Mouse (Mus musculus): ENCODE measurements around the gene Chd3. TPM values are rescaled to one million over a fixed set of nuclear protein-coding genes. Genes with fewer than 3 reads are reported as not detected.
A peak's percentile ranks its signal among the peaks of the same experiment; 100 is the strongest.

The Chd3 gene
- polyA plus RNA-seq, 1 experiment from 2014 or later = 56.7 TPM

- no peaks in the 10 kb centered on the region for H3K27me3 ChIP-seq
- peak overlapping the region; percentile 99 for H3K27ac ChIP-seq
- under 1% methylated on average over 39 of the region's 39 CpGs for WGBS
- peak overlapping the region; percentile 99 for H3K4me2 ChIP-seq
- peaks cover 57% of the 10 kb centered on the region for H3K4me1 ChIP-seq
- H3K9ac ChIP-seq = peak overlapping the region; percentile 44
- H3K9me3 ChIP-seq = no peaks in the 10 kb centered on the region
- peaks cover 14% of the 10 kb centered on the region for H3K36me3 ChIP-seq
- 0 out of 2 replicates have a peak, but pooled peaks have one; percentile 8 for ATAC-seq (ENCODE audit: borderline replicate concordance, extremely low read depth, low FRiP score, low TSS enrichment)
- H3K4me3 ChIP-seq = peak overlapping the region; percentile 63
Observed at GRCm38 (mm10) chr11:69411538-69412203, 42.5 kb upstream of the Chd3 start.

DNA sequence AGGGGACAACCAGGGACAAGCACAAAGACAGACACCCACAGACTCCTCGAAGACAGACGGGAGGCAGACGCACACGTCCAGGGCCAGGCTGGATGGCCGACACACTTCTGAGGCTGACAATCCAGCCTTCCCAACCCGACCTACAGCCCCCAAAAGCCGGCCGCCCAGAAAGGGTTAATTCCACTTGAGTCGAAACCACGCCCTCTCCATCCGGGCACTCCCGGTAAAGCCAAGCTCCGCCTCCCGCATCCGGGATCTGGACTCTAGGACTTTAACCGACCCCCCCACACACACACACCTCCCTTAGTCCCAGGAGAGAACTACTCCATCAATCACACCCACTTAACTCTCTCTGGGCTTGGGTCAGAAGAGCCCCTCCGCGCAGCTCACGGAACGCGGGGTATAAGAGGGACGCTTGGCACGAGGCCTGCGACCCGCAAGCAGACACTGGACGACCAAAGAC lies 41.9 kb upstream of the Chd3 start:
- no peaks in the 10 kb centered on the region for H3K27me3 ChIP-seq
- H3K4me1 ChIP-seq = peaks cover 53% of the 10 kb centered on the region

GRCm38 (mm10) chr11:69410310-69411072 lies 41.3 kb upstream of the Chd3 start:
- H3K4me1 ChIP-seq = peaks cover 53% of the 10 kb centered on the region
- H3K4me3 ChIP-seq = peak overlapping the region; percentile 63
- ATAC-seq (ENCODE audit: borderline replicate concordance, extremely low read depth, low FRiP score, low TSS enrichment) = peak; percentile 1
- no peaks in the 10 kb centered on the region for H3K9me3 ChIP-seq
- WGBS = under 1% methylated on average over 41 of the region's 41 CpGs
- peak overlapping the region; percentile 81 for H3K9ac ChIP-seq
- peaks cover 25% of the 10 kb centered on the region for H3K36me3 ChIP-seq
- peak overlapping the region; percentile 99 for H3K4me2 ChIP-seq
- no peaks in the 10 kb centered on the region for H3K27me3 ChIP-seq
- H3K27ac ChIP-seq = peak overlapping the region; percentile 99

More for the DNA sequence above, 41.9 kb upstream of the Chd3 start:
- peak overlapping the region; percentile 99 for H3K27ac ChIP-seq
- peak overlapping the region; percentile 99 for H3K4me2 ChIP-seq
- H3K9ac ChIP-seq = peak overlapping the region; percentile 81
- peak; percentile 40 for ATAC-seq (ENCODE audit: borderline replicate concordance, extremely low read depth, low FRiP score, low TSS enrichment)
- peaks cover 19% of the 10 kb centered on the region for H3K36me3 ChIP-seq
- WGBS = under 1% methylated on average over 26 of the region's 26 CpGs
- peak overlapping the region; percentile 63 for H3K4me3 ChIP-seq
- H3K9me3 ChIP-seq = no peaks in the 10 kb centered on the region

DNA sequence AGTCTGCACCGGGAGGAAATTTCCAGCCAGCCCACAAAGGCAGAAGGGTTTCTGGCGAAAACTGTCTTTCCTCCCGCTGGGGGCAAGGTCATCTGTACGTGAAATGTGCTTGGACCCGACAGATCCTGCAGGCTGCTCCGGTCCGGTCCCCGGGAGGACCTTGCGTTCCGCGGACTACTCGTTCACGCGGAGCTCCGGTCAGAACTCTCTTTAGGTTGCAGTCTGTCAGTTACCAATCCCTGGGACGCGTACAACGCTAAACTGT lies 40.8 kb upstream of the Chd3 start:
- H3K4me2 ChIP-seq = peak overlapping the region; percentile 99
- no peak for ATAC-seq (ENCODE audit: borderline replicate concordance, extremely low read depth, low FRiP score, low TSS enrichment)
- H3K9me3 ChIP-seq = no peaks in the 10 kb centered on the region
- WGBS = 2% methylated on average over 18 of the region's 18 CpGs
- H3K9ac ChIP-seq = peak overlapping the region; percentile 81
- peak overlapping the region; percentile 99 for H3K27ac ChIP-seq
- peak overlapping the region; percentile 63 for H3K4me3 ChIP-seq
- peaks cover 49% of the 10 kb centered on the region for H3K4me1 ChIP-seq
- H3K36me3 ChIP-seq = peaks cover 30% of the 10 kb centered on the region
- H3K27me3 ChIP-seq = no peaks in the 10 kb centered on the region

GRCm38 (mm10) chr11:69409378-69410044 lies 40.3 kb upstream of the Chd3 start:
- Histone ChIP-seq H3K27me3 (no peaks in the 10 kb centered on the region), H3K4me3 (peak overlapping the region; percentile 63), H3K4me1 (peaks cover 45% of the 10 kb centered on the region), H3K9ac (peak overlapping the region; percentile 81), H3K27ac (peak overlapping the region; percentile 99), H3K36me3 (peaks cover 35% of the 10 kb centered on the region), H3K9me3 (no peaks in the 10 kb centered on the region), H3K4me2 (peak overlapping the region; percentile 99)
- ATAC-seq (ENCODE audit: borderline replicate concordance, extremely low read depth, low FRiP score, low TSS enrichment) = peak; percentile 68
- WGBS = under 1% methylated on average over 39 of the region's 46 CpGs

DNA sequence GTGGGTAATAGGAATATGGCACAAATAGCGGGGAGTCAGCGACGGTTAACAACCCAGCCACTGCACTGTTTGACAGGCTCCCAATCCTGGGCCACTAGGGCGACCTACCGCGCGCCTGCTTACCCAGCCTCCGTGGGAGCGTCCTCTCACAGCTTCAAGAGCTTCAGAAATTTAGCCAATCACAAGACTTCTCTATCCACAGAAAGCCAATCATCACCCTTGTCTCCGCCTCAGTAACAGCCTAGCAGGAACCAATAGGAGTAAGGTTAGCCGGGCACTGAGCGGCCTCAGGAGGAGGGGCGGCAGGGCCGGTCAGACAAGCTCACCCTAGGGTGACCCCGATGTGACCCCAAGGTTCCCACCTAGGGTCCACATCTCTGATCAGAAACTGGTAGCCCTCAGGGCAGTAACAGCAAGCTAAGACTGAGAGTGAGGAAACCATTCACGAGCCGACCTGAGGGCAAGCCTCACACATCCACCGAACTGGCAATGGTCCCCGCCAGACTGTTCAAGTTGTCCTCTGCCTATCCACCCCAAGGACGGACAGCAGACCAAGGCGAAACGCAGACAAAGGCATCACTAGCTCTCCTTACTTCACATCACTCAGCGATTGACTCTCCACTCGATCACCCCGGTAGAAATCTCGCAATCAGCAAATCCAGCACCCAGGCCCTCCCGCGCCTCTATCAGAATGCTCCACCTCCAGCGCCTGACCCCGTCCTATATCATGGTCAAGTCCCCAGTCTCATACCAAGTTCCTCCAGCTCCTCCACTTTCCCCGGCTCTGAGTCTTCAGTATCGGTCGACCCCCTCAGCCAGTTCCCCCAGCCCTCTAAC lies 39.6 kb upstream of the Chd3 start:
- H3K4me3 ChIP-seq = peak overlapping the region; percentile 63
- no peaks in the 10 kb centered on the region for H3K27me3 ChIP-seq
- H3K4me1 ChIP-seq = peaks cover 37% of the 10 kb centered on the region
- WGBS = under 1% methylated on average over 33 of the region's 33 CpGs
- ATAC-seq (ENCODE audit: borderline replicate concordance, extremely low read depth, low FRiP score, low TSS enrichment) = peak; percentile 73
- peaks cover 42% of the 10 kb centered on the region for H3K36me3 ChIP-seq
- H3K9me3 ChIP-seq = no peaks in the 10 kb centered on the region
- H3K27ac ChIP-seq = peak overlapping the region; percentile 99
- H3K9ac ChIP-seq = peak overlapping the region; percentile 81
- peak overlapping the region; percentile 99 for H3K4me2 ChIP-seq

GRCm38 (mm10) chr11:69407724-69408004 lies 38.5 kb upstream of the Chd3 start:
- H3K36me3 ChIP-seq = peaks cover 52% of the 10 kb centered on the region
- H3K4me1 ChIP-seq = peaks cover 26% of the 10 kb centered on the region
- no peak overlapping the region for H3K27ac ChIP-seq
- peak overlapping the region; percentile 63 for H3K4me3 ChIP-seq
- no peaks in the 10 kb centered on the region for H3K27me3 ChIP-seq
- peak overlapping the region; percentile 5; the same call in 1 of the 2 replicates for H3K9ac ChIP-seq
- no peaks in the 10 kb centered on the region for H3K9me3 ChIP-seq
- H3K4me2 ChIP-seq = peak overlapping the region; percentile 99
- ATAC-seq (ENCODE audit: borderline replicate concordance, extremely low read depth, low FRiP score, low TSS enrichment) = no peak
- 77% methylated on average over 4 of the region's 4 CpGs for WGBS

DNA sequence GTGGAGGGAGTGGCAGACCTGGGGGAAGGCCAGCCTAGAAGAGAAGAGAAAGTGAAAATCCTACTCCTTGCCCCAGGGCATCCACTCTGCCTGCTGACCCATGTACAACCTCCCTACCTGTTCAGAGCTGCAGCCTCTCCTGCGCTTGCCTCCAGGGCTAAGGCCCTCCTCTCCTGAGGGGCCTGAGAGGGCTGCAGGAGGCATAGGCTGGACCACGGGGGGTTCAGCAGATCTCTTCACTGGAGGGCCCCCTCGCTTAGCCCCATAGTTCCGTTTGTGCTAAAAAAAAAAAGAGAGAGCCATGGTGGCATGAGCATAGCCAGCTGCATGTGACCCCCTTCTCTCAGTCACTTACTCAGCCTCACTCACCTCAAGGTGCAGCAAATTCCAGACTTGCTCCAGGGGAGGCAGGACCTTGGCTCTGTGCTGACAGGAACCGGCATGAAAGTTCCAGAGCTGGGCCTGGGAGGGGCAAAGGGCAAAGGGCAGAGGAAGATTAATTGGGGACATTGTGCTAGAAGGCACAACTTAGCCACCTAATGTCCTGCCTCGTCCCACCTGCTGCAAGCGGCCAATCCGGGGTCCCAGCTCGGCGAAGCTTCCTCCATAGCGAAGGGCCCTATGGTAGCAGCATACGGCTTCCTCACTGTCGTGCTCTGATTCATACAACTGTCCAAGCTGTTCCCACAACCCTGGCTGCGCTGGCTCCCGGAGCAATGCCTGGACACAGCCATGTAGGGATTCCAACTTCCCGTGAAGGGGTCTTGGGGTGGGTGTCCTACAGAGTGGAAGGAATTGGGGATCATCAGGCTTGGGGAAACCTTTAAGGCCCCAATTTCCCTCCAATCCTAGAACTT lies 37.9 kb upstream of the Chd3 start:
- Histone ChIP-seq H3K27ac (no peak overlapping the region), H3K27me3 (no peaks in the 10 kb centered on the region), H3K4me2 (no peak overlapping the region), H3K9ac (no peak overlapping the region), H3K4me1 (peaks cover 21% of the 10 kb centered on the region), H3K36me3 (peaks cover 56% of the 10 kb centered on the region), H3K9me3 (no peaks in the 10 kb centered on the region), H3K4me3 (no peak overlapping the region)
- 87% methylated on average over 16 of the region's 16 CpGs for WGBS
- ATAC-seq (ENCODE audit: borderline replicate concordance, extremely low read depth, low FRiP score, low TSS enrichment) = no peak

- no peak for ATAC-seq (ENCODE audit: borderline replicate concordance, extremely low read depth, low FRiP score, low TSS enrichment)
- Histone ChIP-seq H3K27ac (no peak overlapping the region), H3K4me3 (no peak overlapping the region), H3K9me3 (no peaks in the 10 kb centered on the region), H3K4me2 (no peak overlapping the region), H3K9ac (no peak overlapping the region), H3K36me3 (peaks cover 63% of the 10 kb centered on the region), H3K27me3 (no peaks in the 10 kb centered on the region), H3K4me1 (peaks cover 16% of the 10 kb centered on the region)
- 83% methylated on average over 19 of the region's 19 CpGs for WGBS
Observed at GRCm38 (mm10) chr11:69406282-69406681, 37.1 kb upstream of the Chd3 start.

GRCm38 (mm10) chr11:69405397-69406200 lies 36.4 kb upstream of the Chd3 start:
- WGBS = 87% methylated on average over 24 of the region's 24 CpGs
- Histone ChIP-seq H3K9ac (no peak overlapping the region), H3K27me3 (no peaks in the 10 kb centered on the region), H3K9me3 (no peaks in the 10 kb centered on the region), H3K4me1 (peaks cover 16% of the 10 kb centered on the region), H3K36me3 (peaks cover 69% of the 10 kb centered on the region), H3K4me2 (no peak overlapping the region), H3K4me3 (no peak overlapping the region), H3K27ac (no peak overlapping the region)
- no peak for ATAC-seq (ENCODE audit: borderline replicate concordance, extremely low read depth, low FRiP score, low TSS enrichment)

Measured in lung, embryonic 15.5 days (tissue).